Mouse (Mus musculus) liver, embryonic 16.5 days (tissue): ENCODE data around the gene Ttc17. TPM values are rescaled to one million over a fixed set of nuclear protein-coding genes. Genes with fewer than 3 reads are reported as not detected.

Source experiments
- ATAC-seq: fragments of 200-750 bp; cut with Nextera tagmentation; 2 replicates; pipeline ENCODE4 v1.8.0; 2017; ENCODE audit warnings: low read depth, mild to moderate bottlenecking, moderate number of reproducible peaks, moderate library complexity
- H3K27ac ChIP-seq: fragments of 300-500 bp; sonication (generic); 2 replicates; pipeline ENCODE4 v1.5.1; 2014; ENCODE audit warnings: mild to moderate bottlenecking, low read length
- H3K27me3 ChIP-seq: fragments of 300-500 bp; sonication (generic); 2 replicates; pipeline ENCODE4 v1.6.1; 2014; ENCODE audit warnings: low read depth, low read length, mixed read lengths; ENCODE audit not compliant: control insufficient read depth, insufficient read depth
- H3K36me3 ChIP-seq: fragments of 300-500 bp; sonication (generic); 2 replicates; pipeline ENCODE4 v1.6.1; 2014; ENCODE audit warnings: mild to moderate bottlenecking; ENCODE audit not compliant: control insufficient read depth, insufficient read depth
- H3K4me1 ChIP-seq: fragments of 300-500 bp; sonication (generic); 2 replicates; pipeline ENCODE4 v1.6.1; 2014; ENCODE audit warnings: low read depth, low read length, mixed read lengths; ENCODE audit not compliant: control insufficient read depth
- H3K4me2 ChIP-seq: fragments of 300-500 bp; sonication (generic); 2 replicates; pipeline ENCODE4 v1.6.1; 2014; ENCODE audit warnings: low read depth, low read length, mixed read lengths
- H3K4me3 ChIP-seq: fragments of 300-500 bp; sonication (generic); 2 replicates; pipeline ENCODE4 v1.5.1; 2014; ENCODE audit warnings: low read depth, mild to moderate bottlenecking, low read length
- H3K9ac ChIP-seq: fragments of 300-500 bp; sonication (generic); 2 replicates; pipeline ENCODE4 v1.6.1; 2014; ENCODE audit warnings: low read depth, low read length
- H3K9me3 ChIP-seq: fragments of 300-500 bp; sonication (generic); replicated peaks from 2 replicates; pipeline ENCODE4 v1.6.1; 2016; ENCODE audit warnings: low read length; ENCODE audit not compliant: control insufficient read depth
- whole genome bisulfite sequencing: fragments of 180-500 bp; shearing (Covaris S2); extraction: QIAGEN DNeasy Blood & Tissue Kit; methylation state at CpG from one replicate; pipeline ENCODE4 v1.1.7; 2014; ENCODE audit not compliant: insufficient replicate concordance; 5-methylcytosine and 5-hydroxymethylcytosine counted together
- microRNA counts: library from miRNA; unstranded; fragments of <30 nt; microRNA quantifications from one replicate; lab custom pipeline; 2016
- microRNA-seq: library from miRNA; unstranded; fragments of <30 nt; microRNA quantifications from one replicate; pipeline ENCODE4, GENCODE M21; 2016
- polyA plus RNA-seq: library from polyadenylated mRNA; unstranded; fragments of >200 nt; fragmentation: Nextera tagmentation; extraction: Ambion mirVana; gene quantifications from 2 replicates; pipeline ENCODE4 v1.2.1, GENCODE M21; 2015

Ttc17 gene
- polyA plus RNA-seq, 1 experiment from 2014 or later: 7.6 TPM

DNA sequence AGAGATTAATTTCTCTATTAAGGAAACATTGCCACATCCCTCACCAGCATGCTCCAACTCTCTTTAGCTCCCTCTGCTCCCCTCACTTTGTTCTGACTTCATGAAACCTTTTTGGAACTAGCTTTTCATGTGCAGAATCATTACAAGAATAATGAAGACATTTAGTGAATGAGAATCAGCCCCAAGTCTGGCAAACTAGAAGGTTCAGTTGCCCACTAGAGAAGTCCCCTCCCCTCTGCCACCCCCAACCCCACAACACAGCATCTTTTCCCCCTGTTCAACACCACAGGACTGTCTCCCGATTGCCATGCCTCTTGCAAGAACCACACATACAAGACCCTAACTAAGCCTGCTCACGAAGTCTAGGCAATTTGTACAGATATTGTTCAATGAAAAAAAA is 142.5 kb downstream of the Ttc17 start:
- Histone ChIP-seq H3K4me3 (no peak overlapping the region), H3K27me3 (peaks cover 24% of the 10 kb centered on the region), H3K4me1 (no peaks in the 10 kb centered on the region; the same call in 1 of the 2 replicates), H3K27ac (no peak overlapping the region), H3K36me3 (no peaks in the 10 kb centered on the region), H3K9ac (no peak overlapping the region), H3K4me2 (no peak overlapping the region), H3K9me3 (no peaks in the 10 kb centered on the region)
- no peak for ATAC-seq
- 4% methylated on average over 2 of the region's 2 CpGs for WGBS

DNA sequence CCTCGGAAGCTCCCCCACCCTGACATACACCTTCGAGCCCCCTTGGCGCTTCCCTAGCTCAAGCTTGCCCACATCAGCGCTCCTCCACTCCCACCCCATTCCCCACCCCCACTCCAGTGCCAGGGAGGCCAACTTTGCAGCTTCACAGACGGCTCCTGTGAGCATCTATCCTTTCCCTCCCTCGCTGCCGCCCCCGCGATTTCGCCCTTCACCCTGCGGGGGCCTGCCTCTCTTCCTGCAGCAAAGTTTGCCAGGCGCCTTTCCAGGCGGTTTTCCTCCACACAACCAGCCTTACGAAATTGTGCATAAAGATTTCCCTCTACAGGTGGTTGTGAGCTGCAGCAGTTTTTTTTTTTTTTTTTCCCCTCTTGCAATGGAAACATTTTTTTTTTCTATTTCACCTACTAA is 143.0 kb downstream of the Ttc17 start:
- WGBS: under 1% methylated on average over 12 of the region's 14 CpGs
- no peak for ATAC-seq
- no peaks in the 10 kb centered on the region for H3K36me3 ChIP-seq
- H3K27me3 ChIP-seq: peaks cover 24% of the 10 kb centered on the region
- H3K9me3 ChIP-seq: no peaks in the 10 kb centered on the region
- H3K27ac ChIP-seq: no peak overlapping the region
- H3K4me3 ChIP-seq: no peak overlapping the region
- H3K9ac ChIP-seq: no peak overlapping the region
- no peaks in the 10 kb centered on the region; the same call in 1 of the 2 replicates for H3K4me1 ChIP-seq
- H3K4me2 ChIP-seq: no peak overlapping the region; the same call in 1 of the 2 replicates

DNA sequence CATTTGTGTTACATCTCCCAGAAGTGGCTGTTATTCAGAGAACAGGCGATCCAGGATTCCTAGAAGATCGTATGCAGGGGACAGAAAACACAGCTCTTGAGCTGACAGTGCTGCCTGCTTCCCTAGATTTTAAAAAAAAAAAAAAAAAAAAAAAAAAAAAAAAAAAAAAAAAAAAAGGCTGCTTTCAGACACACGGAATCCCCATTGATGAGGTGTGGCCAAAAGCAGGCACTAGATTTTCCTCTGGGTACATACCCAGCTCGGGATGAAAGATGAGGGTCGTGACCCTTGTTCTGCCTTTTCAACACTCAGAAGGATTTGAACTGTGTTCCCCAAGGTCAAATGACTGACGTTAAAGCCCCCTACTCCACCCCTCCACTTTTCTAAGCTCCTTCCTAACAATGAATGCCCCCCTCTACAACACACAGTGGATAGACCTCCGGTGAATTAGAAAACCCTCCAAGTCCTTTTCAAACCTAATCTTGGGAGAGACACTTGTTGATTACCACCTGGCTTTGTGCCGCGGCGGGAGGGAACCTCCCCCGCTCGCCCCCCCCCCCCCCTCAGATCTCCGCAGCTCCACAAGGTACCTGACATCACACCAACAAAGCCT is 143.5 kb downstream of the Ttc17 start:
- H3K4me3 ChIP-seq: no peak overlapping the region
- no peaks in the 10 kb centered on the region; the same call in 1 of the 2 replicates for H3K4me1 ChIP-seq
- H3K27me3 ChIP-seq: peaks cover 24% of the 10 kb centered on the region
- 3% methylated on average over 11 of the region's 13 CpGs for WGBS
- no peak overlapping the region; the same call in 1 of the 2 replicates for H3K4me2 ChIP-seq
- H3K9ac ChIP-seq: no peak overlapping the region
- no peak for ATAC-seq
- no peaks in the 10 kb centered on the region for H3K9me3 ChIP-seq
- no peaks in the 10 kb centered on the region for H3K36me3 ChIP-seq
- H3K27ac ChIP-seq: no peak overlapping the region

- Histone ChIP-seq H3K9me3 (no peaks in the 10 kb centered on the region), H3K9ac (no peak overlapping the region), H3K4me2 (no peak overlapping the region), H3K4me3 (no peak overlapping the region), H3K27me3 (peaks cover under 1% of the 10 kb centered on the region; the same call in 1 of the 2 replicates), H3K4me1 (no peaks in the 10 kb centered on the region), H3K36me3 (no peaks in the 10 kb centered on the region), H3K27ac (no peak overlapping the region)
- no peak for ATAC-seq
- WGBS: 21% methylated on average over 3 of the region's 3 CpGs
These were observed 152.4 kb downstream of the Ttc17 start for GRCm38 (mm10) chr2:94254102-94254501.

MicroRNAs within 50 kb of the gene (microRNA counts, 519-probe panel; counts per million panel counts)
- microRNA mmu-miR-670 (lab: Ali Mortazavi, UCI): 2,396 counts per million, percentile 58 among the panel's probes with 10 or more counts

Small RNA genes within 50 kb of the gene (microRNA-seq; reads per million reads assigned to microRNA genes)
- not detected for gene Mir670

Other genes with a start within 250 kb of the Ttc17 start
- gene Hsd17b12, start 248.7 kb downstream of the Ttc17 start, polyA plus RNA-seq: 74.0 and 78.6 TPM in 2 replicates
- 68.2 and 74.9 TPM in 2 replicates for gene Api5, start 31.4 kb upstream of the Ttc17 start, polyA plus RNA-seq